Mouse (Mus musculus) ES-CJ7 (cell line): ENCODE data around the gene Elane.
"Not testable (repeated sequence)": the region's sequence is repeated elsewhere in the genome, so short reads cannot be mapped to it uniquely, and the experiment has no call there.

Experiments used
- DNase-seq: peaks from one replicate; pipeline ENCODE4 v3.0.0; 2011; ENCODE audit warnings: low read depth, low spot score

The Elane gene

DNA sequence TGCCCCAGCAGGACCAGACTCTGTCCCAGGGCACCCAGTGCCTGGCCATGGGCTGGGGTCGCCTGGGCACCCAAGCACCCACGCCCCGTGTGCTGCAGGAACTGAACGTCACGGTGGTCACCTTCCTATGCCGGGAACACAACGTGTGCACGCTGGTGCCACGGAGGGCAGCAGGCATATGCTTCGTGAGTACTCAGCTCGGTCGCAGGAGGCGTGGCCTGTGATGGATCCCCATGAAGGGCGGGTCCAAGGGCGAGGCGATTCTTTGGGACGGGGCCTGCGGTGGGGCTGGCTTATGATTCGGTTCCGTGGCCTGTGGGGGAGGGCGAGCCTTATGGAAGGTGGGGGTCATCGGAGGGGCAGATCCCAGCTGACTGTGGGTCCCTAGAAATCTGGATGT lies 4.1 kb upstream of the Elane start:
- no peak for DNase-seq

DNA sequence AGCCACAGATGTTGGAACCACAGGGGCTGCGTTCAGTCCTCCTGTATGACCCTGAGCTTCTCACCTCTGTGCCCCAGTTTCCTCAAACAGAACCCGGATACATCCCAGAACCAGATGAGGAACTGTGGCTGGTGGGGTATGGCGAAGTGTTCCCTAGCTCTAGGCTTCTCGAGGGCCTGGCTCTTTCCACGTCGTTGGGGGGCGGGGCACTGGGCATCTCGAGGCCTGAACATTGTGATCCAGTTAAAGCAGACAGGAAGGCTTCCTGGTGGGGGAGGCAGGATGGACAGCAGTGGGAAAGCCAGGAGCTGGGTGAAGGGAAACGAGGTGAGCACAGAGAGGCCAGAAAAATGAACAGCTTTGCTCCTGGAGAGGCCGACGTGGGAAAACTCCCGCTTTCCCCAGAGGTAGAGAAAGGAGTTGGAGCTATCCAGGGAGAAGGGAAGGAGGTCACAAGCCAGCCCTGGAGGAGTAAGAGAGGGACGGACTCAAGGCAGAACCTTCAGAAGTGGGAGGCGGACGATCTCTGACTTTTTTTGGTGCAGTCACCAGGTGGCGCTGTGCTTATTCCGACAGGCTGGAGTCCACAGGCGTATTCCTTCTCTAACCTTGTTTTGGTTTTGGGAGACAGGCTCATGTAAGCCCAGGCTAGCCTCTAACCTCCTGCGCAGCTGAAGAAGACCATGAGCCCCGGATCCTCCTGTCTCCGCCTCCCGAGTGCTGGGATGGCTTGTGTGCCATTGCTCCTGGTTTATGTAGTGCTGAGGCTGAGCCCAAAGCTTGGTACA lies 2.6 kb upstream of the Elane start:
- peak; percentile 89 for DNase-seq

GRCm38 (mm10) chr10:79884446-79884845 lies 1.6 kb upstream of the Elane start:
- no peak for DNase-seq

GRCm38 (mm10) chr10:79884938-79885337 lies 1.1 kb upstream of the Elane start:
- DNase-seq, result not testable (repeated sequence)

DNA sequence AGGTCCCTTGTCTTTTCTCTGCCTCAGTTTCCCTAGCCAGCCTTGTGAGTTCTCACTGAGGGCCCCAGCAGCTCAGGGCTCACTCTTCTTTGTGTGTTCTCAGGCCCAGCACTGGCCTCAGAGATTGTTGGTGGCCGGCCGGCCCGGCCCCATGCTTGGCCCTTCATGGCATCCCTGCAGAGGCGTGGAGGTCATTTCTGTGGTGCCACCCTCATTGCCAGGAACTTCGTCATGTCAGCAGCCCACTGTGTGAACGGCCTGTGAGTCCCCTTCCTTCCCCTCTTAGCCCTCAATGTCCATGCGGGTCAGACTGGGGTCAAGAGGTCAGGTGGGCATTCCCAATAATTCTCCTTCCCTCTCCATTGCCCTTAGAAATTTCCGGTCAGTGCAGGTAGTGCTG lies 564 bp downstream of the Elane start:
- DNase-seq, result no peak

DNA sequence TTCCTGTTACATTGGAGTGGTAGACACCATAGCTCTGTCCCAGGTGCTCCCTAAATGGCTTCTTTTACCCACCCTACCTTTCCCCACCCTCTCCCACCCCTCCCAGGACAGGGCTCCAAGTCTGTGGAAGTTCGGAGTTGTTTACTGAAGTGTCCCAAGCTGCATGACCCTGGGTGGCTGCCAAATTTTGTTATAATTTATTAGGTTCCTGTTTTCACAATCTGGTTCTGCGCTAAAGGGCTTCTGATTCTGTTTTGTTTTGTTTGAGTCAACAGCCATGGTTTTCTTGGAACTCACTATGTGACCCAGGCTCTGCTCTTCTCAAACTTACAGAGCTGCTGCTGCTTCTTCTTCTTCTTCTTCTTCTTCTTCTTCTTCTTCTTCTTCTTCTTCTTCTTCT lies 3.3 kb downstream of the Elane start:
- DNase-seq, result no peak

GRCm38 (mm10) chr10:79890670-79891069 lies 4.6 kb downstream of the Elane start, which contains the start of gene Cfd:
TSS of gene Cfd (plus strand) at chr10:79890853.
- DNase-seq, result no peak

DNA sequence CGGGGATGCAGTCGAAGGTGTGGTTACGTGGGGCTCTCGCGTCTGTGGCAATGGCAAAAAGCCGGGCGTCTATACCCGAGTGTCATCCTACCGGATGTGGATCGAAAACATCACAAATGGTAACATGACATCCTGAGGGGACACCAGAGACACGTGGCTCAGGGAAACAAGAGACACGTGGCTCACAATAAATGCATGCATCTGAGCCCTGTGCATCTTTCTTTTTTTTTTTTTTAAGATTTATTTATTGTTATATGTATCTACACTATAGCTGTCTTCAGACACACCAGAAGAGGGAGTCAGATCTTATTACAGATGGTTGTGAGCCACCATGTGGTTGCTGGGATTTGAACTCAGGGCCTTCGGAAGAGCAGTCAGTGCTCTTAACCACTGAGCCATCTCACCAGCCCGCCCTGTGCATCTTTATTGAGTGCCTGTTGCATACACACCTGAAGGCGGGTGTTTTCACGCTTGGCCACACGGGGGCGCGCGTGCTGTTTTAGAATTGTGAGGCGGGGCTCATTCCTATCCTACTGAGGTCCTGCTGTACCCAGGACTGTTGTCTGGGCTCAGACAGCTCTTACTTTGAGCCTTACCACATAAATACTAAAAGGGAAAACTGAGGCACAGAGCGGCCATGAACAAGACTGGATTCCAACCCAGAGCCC lies 6.5 kb downstream of the Elane start:
- DNase-seq, result peak; percentile 84

- no peak for DNase-seq
These were observed 10.3 kb downstream of the Elane start for GRCm38 (mm10) chr10:79896306-79896705.

DNA sequence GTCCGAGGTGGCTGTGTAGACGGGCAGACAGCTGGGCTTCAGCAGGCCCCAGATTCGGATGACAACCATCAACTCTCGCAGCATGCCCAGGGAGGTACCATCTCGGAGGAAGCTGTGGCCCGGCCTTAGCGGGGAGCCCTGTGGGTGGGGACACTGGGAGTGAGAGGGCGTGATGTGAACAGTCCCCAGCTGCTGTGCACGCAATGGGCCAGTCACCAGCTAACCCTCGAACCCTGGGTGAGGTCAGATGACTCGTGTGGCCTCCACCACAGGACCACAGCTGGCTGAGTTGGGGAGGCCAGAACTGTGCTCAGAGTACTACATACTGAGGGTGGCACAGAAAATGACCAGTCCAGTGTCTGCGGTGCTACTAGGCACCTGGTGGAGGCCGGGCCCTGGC lies 10.8 kb downstream of the Elane start:
- no peak for DNase-seq

GRCm38 (mm10) chr10:79897316-79898245 lies 11.5 kb downstream of the Elane start:
- no peak for DNase-seq

GRCm38 (mm10) chr10:79900951-79901410 lies 14.9 kb downstream of the Elane start:
- no peak for DNase-seq

DNA sequence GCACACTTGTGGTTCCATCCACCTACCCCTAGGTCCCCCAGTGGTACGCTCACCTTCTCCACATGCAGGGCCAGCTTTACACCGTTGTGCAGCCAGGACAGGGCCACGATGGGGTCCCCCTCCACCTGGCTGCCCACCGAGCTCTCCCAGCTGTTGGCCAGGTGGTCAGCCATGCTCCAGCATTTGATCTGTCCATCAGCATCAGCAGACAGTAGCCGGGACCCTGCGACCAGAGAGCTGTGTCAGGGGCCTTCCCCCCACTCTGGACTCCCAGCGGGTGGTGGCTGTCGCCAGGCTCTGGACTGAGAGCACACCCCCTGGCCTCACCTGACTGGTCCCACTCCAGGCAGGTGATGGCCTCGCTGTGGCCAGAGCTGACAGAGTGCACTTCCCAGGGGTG lies 20.7 kb downstream of the Elane start:
- no peak for DNase-seq

GRCm38 (mm10) chr10:79907415-79907814 lies 21.4 kb downstream of the Elane start:
- DNase-seq, result no peak

DNA sequence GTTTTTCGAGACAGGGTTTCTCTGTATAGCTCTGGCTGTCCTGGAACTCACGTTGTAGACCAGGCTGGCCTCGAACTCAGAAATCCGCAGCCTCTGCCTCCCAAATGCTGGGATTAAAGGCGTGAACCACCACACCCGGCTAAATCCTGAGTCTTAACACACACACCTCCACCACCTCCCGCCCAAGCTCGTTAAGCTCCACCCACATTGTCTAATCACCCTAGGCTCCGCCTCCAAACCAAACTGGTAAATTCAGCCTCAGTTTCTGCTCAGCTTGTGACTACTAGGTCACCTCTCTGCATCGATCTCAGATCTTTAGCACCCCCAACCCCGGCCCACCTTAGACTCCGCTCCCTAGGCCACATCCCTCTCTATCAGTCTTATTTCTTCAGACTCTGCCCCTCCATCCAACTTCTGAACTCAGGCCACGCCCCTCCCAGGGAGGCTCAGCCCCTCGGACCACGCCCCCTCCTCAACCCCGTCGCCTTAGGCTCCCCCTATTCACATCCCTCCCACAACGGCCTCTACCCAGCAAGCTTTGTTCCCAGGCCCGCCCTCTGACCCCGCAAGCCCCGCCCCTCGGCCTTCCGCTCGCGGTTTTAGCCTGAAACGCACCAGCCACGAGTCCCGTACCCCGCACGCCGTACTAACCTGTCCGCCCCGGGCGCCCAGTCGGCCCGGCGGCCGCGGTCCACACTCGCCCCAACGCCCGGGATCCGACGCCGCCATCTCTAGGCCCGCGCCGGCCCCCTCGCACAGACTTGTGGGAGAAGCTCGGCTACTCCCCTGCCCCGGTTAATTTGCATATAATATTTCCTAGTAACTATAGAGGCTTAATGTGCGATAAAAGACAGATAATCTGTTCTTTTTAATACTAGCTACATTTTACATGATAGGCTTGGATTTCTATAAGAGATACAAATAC lies 22.4 kb downstream of the Elane start, which contains the start of gene Med16:
Gene Med16 (minus strand): TSS at position 757 of the 925 bp plus-strand sequence.
- DNase-seq, result peak; percentile 98

DNA sequence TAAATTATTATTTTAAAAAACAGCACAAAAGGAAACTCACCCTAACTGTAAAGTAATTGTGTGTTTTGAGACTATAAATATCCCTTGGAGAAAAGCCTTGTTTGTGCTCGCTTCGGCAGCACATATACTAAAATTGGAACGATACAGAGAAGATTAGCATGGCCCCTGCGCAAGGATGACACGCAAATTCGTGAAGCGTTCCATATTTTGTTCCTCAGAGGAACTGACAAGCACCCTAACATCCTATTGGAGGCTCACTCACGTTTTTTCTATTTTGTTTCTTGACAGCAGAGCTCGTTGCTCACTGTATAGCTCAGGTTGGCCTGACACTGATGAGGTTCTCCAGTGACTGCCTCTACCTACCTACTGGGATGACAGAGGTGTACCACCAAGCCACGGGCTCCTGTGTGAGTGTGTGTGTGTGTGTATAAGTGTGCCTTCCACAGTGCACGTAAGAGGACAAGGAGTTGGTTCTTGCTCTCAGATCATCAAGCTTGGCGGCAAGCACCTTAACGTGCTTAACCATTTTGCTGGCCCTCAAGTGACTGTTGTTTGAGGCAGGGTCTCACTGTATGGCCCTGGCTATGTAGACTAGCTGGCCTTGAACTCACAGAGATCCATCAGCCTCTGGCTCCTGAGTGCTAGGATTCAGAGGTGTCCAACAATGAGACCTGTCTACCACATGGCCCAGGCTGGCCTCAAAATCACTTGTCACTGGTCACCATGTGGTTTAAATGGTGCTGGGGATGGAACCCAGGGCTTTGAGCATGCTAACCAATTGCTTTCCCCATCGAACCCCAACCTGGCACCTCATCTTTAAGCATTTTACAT lies 23.3 kb downstream of the Elane start:
- DNase-seq, result peak; percentile 73

GRCm38 (mm10) chr10:79910556-79910955 lies 24.5 kb downstream of the Elane start, which contains the start of gene Gm26602:
TSS of gene Gm26602 (plus strand) at chr10:79910856.
- DNase-seq, result no peak

- DNase-seq, result peak; percentile 28
These were observed 26.4 kb downstream of the Elane start for GRCm38 (mm10) chr10:79912412-79912811.

DNA sequence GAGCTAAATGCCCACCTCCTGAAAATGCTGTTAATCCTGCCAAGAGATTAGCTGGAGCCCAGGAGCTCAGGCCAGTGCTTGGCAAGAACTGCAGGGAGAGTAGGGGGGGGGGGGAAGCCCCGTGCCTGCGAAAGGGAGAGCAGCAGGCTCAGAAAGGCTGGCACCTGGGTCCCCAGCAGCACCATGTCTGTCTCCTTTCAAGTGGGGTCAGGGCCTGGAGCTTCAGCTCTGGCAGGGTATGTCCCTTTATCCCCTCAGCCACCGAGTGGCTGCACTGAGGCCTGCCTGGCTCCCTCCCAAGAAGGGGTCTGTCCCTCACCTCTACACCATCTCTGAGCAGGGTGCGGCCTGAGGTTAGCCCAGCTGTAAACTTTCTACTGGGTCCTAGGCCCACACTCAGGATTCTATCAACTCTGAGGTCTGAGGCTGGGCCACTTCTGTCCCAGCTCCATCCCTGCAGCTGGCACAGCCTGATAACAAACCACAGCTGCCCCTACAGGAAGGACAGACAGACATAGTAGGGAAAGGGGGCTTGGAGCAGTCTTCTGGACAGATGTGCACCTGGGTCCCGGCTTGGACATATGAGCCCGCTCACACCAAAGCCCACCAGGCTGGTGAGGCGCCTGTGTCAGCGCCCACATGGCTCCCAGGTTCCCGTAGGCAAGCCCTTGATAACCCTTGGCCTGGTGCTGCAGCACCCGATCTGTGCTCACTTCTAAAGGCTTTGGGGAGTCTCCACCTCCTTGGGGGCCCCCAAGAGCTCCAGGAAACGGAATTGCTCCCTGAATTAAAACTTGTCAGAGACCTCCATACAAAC lies 28.3 kb downstream of the Elane start:
- DNase-seq, result no peak
